Mouse (Mus musculus) liver, embryonic 16.5 days (tissue): ENCODE results near the gene Gm38431. TPM values are rescaled to one million over a fixed set of nuclear protein-coding genes. Genes with fewer than 3 reads are reported as not detected.

Experiments used
- ATAC-seq: fragments of 200-750 bp; cut with Nextera tagmentation; 2 replicates; pipeline ENCODE4 v1.8.0; 2017; ENCODE audit warnings: low read depth, mild to moderate bottlenecking, moderate number of reproducible peaks, moderate library complexity
- H3K27ac ChIP-seq: fragments of 300-500 bp; sonication (generic); 2 replicates; pipeline ENCODE4 v1.5.1; 2014; ENCODE audit warnings: mild to moderate bottlenecking, low read length
- H3K27me3 ChIP-seq: fragments of 300-500 bp; sonication (generic); 2 replicates; pipeline ENCODE4 v1.6.1; 2014; ENCODE audit warnings: low read depth, low read length, mixed read lengths; ENCODE audit not compliant: control insufficient read depth, insufficient read depth
- H3K36me3 ChIP-seq: fragments of 300-500 bp; sonication (generic); 2 replicates; pipeline ENCODE4 v1.6.1; 2014; ENCODE audit warnings: mild to moderate bottlenecking; ENCODE audit not compliant: control insufficient read depth, insufficient read depth
- H3K4me1 ChIP-seq: fragments of 300-500 bp; sonication (generic); 2 replicates; pipeline ENCODE4 v1.6.1; 2014; ENCODE audit warnings: low read depth, low read length, mixed read lengths; ENCODE audit not compliant: control insufficient read depth
- H3K4me2 ChIP-seq: fragments of 300-500 bp; sonication (generic); 2 replicates; pipeline ENCODE4 v1.6.1; 2014; ENCODE audit warnings: low read depth, low read length, mixed read lengths
- H3K4me3 ChIP-seq: fragments of 300-500 bp; sonication (generic); 2 replicates; pipeline ENCODE4 v1.5.1; 2014; ENCODE audit warnings: low read depth, mild to moderate bottlenecking, low read length
- H3K9ac ChIP-seq: fragments of 300-500 bp; sonication (generic); 2 replicates; pipeline ENCODE4 v1.6.1; 2014; ENCODE audit warnings: low read depth, low read length
- H3K9me3 ChIP-seq: fragments of 300-500 bp; sonication (generic); replicated peaks from 2 replicates; pipeline ENCODE4 v1.6.1; 2016; ENCODE audit warnings: low read length; ENCODE audit not compliant: control insufficient read depth
- WGBS: fragments of 180-500 bp; shearing (Covaris S2); extraction: QIAGEN DNeasy Blood & Tissue Kit; methylation state at CpG from one replicate; pipeline ENCODE4 v1.1.7; 2014; ENCODE audit not compliant: insufficient replicate concordance; 5-methylcytosine and 5-hydroxymethylcytosine counted together
- polyA plus RNA-seq: library from polyadenylated mRNA; unstranded; fragments of >200 nt; fragmentation: Nextera tagmentation; extraction: Ambion mirVana; gene quantifications from 2 replicates; pipeline ENCODE4 v1.2.1, GENCODE M21; 2015

The Gm38431 gene
- polyA plus RNA-seq, 1 experiment from 2014 or later: 1.6 TPM

DNA sequence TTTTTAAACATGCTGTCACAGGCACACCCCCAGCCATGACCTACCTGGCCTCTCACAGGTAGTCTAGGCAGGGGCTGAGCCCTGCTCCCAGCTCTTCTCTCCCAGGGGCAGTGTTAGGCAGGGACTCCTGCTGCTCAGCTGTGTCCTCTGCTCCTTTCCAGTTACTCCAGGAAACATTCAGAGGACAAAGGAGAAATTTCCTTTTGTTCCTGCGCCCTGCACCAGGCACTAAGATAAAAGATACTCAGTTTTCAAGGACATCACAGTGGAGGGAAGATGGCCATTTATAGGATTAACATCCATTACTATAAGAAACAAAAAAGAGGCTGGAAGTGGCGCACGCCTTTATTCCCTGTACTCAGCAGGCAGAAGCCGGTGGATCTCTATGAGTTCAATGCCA, 4.2 kb upstream of the Gm38431 start:
- Histone ChIP-seq H3K9me3 (no peaks in the 10 kb centered on the region), H3K9ac (no peak overlapping the region), H3K4me2 (no peak overlapping the region), H3K4me3 (no peak overlapping the region), H3K4me1 (peaks cover 25% of the 10 kb centered on the region), H3K27me3 (no peaks in the 10 kb centered on the region), H3K36me3 (no peaks in the 10 kb centered on the region), H3K27ac (no peak overlapping the region)
- WGBS: 80% methylated on average over 4 of the region's 4 CpGs
- ATAC-seq: no peak

- Histone ChIP-seq H3K9me3 (no peaks in the 10 kb centered on the region), H3K4me3 (no peak overlapping the region), H3K36me3 (peaks cover 14% of the 10 kb centered on the region), H3K27ac (no peak overlapping the region), H3K27me3 (no peaks in the 10 kb centered on the region), H3K4me2 (no peak overlapping the region), H3K4me1 (peaks cover 27% of the 10 kb centered on the region), H3K9ac (no peak overlapping the region)
- WGBS: 83% methylated on average over 9 of the region's 9 CpGs
- ATAC-seq: no peak
These were observed 1.6 kb upstream of the Gm38431 start for GRCm38 (mm10) chr9:21093423-21093822.

GRCm38 (mm10) chr9:21090972-21091706, 658 bp downstream of the Gm38431 start:
- Histone ChIP-seq H3K27ac (peak overlapping the region; percentile 87), H3K9ac (peak overlapping the region; percentile 84), H3K9me3 (no peaks in the 10 kb centered on the region), H3K4me2 (peak overlapping the region; percentile 76), H3K4me1 (peaks cover 18% of the 10 kb centered on the region), H3K27me3 (no peaks in the 10 kb centered on the region), H3K4me3 (peak overlapping the region; percentile 82), H3K36me3 (peaks cover 34% of the 10 kb centered on the region)
- WGBS: under 1% methylated on average over 24 of the region's 24 CpGs
- 0 out of 2 replicates have a peak, but pooled peaks have one; percentile 0 for ATAC-seq

GRCm38 (mm10) chr9:21090537-21090936, 1.3 kb downstream of the Gm38431 start:
- Histone ChIP-seq H3K27ac (peak overlapping the region; percentile 12; the same call in 1 of the 2 replicates), H3K27me3 (no peaks in the 10 kb centered on the region), H3K36me3 (peaks cover 40% of the 10 kb centered on the region), H3K4me2 (peak overlapping the region; percentile 76), H3K9me3 (no peaks in the 10 kb centered on the region), H3K9ac (peak overlapping the region; percentile 84), H3K4me3 (peak overlapping the region; percentile 82), H3K4me1 (peaks cover 18% of the 10 kb centered on the region)
- 73% methylated on average over 1 of the region's 1 CpGs for WGBS
- ATAC-seq: no peak

GRCm38 (mm10) chr9:21083324-21083723, 8.5 kb downstream of the Gm38431 start:
- H3K9ac ChIP-seq: no peak overlapping the region
- H3K27me3 ChIP-seq: no peaks in the 10 kb centered on the region
- H3K36me3 ChIP-seq: peaks cover 81% of the 10 kb centered on the region
- ATAC-seq: peak; percentile 66
- H3K9me3 ChIP-seq: no peaks in the 10 kb centered on the region
- H3K4me2 ChIP-seq: no peak overlapping the region
- no peak overlapping the region for H3K27ac ChIP-seq
- H3K4me3 ChIP-seq: no peak overlapping the region
- WGBS: 26% methylated on average over 3 of the region's 3 CpGs
- H3K4me1 ChIP-seq: peaks cover 10% of the 10 kb centered on the region

DNA sequence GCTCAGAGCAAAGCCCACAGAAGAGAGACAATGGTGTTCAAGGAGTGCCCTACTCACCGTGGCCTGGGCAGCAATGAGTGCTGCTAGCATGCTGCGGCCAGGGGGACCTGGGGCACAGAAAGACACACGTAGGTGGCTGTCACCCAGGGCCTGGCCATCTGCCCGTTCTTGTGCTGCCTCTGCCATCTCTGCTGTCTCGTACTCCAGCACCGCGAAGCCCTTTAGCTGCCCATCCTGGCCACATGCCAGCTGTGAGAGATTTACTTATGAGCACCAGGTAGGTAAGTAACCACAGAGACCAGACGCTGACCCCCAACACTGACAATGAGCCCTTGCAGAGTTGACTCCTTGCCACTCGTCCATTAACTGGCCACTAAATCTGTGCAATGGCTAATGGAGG, 10.7 kb downstream of the Gm38431 start:
- Histone ChIP-seq H3K36me3 (peaks cover 76% of the 10 kb centered on the region), H3K4me2 (no peak overlapping the region), H3K4me3 (no peak overlapping the region), H3K4me1 (peaks cover 10% of the 10 kb centered on the region), H3K9ac (no peak overlapping the region), H3K9me3 (no peaks in the 10 kb centered on the region), H3K27ac (no peak overlapping the region), H3K27me3 (no peaks in the 10 kb centered on the region)
- 84% methylated on average over 9 of the region's 9 CpGs for WGBS
- ATAC-seq: no peak

DNA sequence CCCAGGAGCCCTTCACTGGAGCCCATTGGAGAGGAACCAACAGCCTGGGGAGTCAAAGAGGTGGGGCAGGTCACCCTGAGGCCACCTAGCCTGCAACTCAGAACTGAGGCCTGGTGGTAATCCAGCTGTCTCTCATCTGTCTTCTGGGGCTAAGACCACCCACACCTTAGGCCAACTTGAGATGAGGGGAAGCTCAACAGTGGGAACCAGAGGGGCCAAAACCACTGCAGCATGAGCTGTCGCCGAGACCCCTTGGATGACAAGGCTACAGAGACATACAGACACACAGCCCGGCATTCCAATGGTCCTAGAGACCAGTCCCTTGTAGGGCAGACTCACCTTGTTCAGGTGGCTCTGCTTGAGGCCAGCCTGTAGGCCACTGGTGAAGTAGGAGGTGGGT, 16.2 kb downstream of the Gm38431 start:
- H3K27ac ChIP-seq: no peak overlapping the region
- ATAC-seq: no peak
- peaks cover 18% of the 10 kb centered on the region for H3K4me1 ChIP-seq
- 84% methylated on average over 3 of the region's 3 CpGs for WGBS
- no peak overlapping the region for H3K4me2 ChIP-seq
- no peak overlapping the region for H3K9ac ChIP-seq
- H3K9me3 ChIP-seq: no peaks in the 10 kb centered on the region
- H3K27me3 ChIP-seq: no peaks in the 10 kb centered on the region
- H3K4me3 ChIP-seq: no peak overlapping the region
- peaks cover 48% of the 10 kb centered on the region for H3K36me3 ChIP-seq

- ATAC-seq: no peak
- WGBS: 71% methylated on average over 1 of the region's 1 CpGs
- Histone ChIP-seq H3K4me2 (peak overlapping the region; percentile 91; the same call in 1 of the 2 replicates), H3K9me3 (no peaks in the 10 kb centered on the region), H3K36me3 (peaks cover 34% of the 10 kb centered on the region), H3K27me3 (no peaks in the 10 kb centered on the region), H3K9ac (no peak overlapping the region), H3K4me1 (peaks cover 18% of the 10 kb centered on the region), H3K27ac (no peak overlapping the region), H3K4me3 (no peak overlapping the region)
These were observed 17.6 kb downstream of the Gm38431 start for GRCm38 (mm10) chr9:21074173-21074572.

DNA sequence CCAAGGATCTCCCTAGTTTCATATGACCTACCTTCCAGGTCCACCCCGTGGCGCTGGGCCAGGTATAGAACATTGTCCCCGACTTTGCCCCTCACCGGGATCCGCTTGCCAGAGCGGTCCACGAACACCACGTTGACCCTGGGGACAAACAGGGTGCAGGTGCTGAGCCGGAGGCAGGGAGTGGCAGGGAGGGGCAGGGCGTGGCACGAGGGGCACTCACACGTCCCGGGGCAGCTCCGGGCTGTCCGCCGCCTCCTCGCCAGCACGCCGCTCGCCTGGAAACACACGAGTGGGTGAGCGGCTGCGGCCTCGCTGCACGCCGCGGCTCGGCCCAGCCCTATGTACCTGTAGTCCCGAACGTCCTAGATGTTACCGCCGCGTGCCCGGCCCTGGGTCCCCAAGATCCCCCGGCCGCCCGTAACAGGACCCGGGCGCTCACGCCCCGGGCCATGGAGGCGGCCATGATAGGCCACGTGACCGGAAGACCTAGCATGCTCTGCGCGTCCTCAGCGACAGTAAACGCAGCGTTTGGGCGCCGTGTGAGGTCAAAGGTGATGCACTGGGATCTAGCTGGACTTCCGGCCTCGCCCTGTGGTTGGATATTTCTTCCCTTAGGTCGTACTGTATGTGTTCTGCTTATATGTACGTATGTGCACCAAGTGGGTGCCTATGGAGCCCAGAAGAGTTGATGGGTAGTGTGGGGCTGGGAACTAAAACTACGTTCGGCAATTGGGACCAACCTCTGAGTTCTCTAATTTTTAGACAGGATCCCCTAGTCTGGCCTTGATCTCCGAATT, 18.6 kb downstream of the Gm38431 start, which contains the start of the genes Gm49373 and Fdx1l:
Gm49373 (minus strand) TSS at position 53 of the 797 bp plus-strand sequence.
Fdx1l (minus strand) TSS at position 571 of the 797 bp plus-strand sequence.
- peaks cover 24% of the 10 kb centered on the region for H3K36me3 ChIP-seq
- 2% methylated on average over 58 of the region's 58 CpGs for WGBS

More for the DNA sequence above, 18.6 kb downstream of the Gm38431 start, which contains the start of the genes Gm49373 and Fdx1l:
- Histone ChIP-seq H3K27me3 (no peaks in the 10 kb centered on the region), H3K4me3 (peak within 1 kb of the TSS; percentile 81), H3K27ac (peak within 1 kb of the TSS; percentile 39), H3K9ac (peak within 1 kb of the TSS; percentile 74), H3K4me2 (peak within 1 kb of the TSS; percentile 91), H3K4me1 (peaks cover 18% of the 10 kb centered on the region), H3K9me3 (no peaks in the 10 kb centered on the region)
- ATAC-seq: peak; percentile 94
